Mouse (Mus musculus) lung, postnatal 4 days (tissue): ENCODE results near the gene Gm28047.
"Not testable (repeated sequence)": the region's sequence is repeated elsewhere in the genome, so short reads cannot be mapped to it uniquely, and the experiment has no call there.

Experiments used
- DNase-seq, 2 experiments: peaks; one replicate each; pipeline ENCODE4 v3.0.0; 2021

The Gm28047 gene

GRCm38 (mm10) chr15:102624970-102625686 is at the start of gene Gm28047, which contains the start of gene Atf7:
Gene Gm28047 (minus strand): TSS chr15:102625067.
Gene Atf7 (minus strand): TSS chr15:102625464.
- DNase-seq, result peak; percentile 99 to 100

GRCm38 (mm10) chr15:102673548-102673947 is 48.7 kb upstream of the Gm28047 start:
- peak; percentile 53 to 59 for DNase-seq

GRCm38 (mm10) chr15:102672215-102673071 is 47.6 kb upstream of the Gm28047 start, which contains the start of gene Atp5g2:
Gene Atp5g2 (minus strand): TSS chr15:102672352.
- DNase-seq, result peak; percentile 60 to 62

- DNase-seq, result peak; percentile 89 to 94
These were observed 46.9 kb upstream of the Gm28047 start for GRCm38 (mm10) chr15:102671721-102672214.

- DNase-seq, result peak; percentile 99
These were observed 46.1 kb upstream of the Gm28047 start for GRCm38 (mm10) chr15:102670767-102671575.

GRCm38 (mm10) chr15:102670281-102670680 is 45.4 kb upstream of the Gm28047 start:
- peak in 1 of 2 experiments; percentile 11 for DNase-seq

- no peak for DNase-seq
These were observed 44.7 kb upstream of the Gm28047 start for GRCm38 (mm10) chr15:102669571-102669970.

- peak; percentile 39 to 75 for DNase-seq
These were observed 40.6 kb upstream of the Gm28047 start for GRCm38 (mm10) chr15:102665494-102665893.

- no peak for DNase-seq
These were observed 39.0 kb upstream of the Gm28047 start for GRCm38 (mm10) chr15:102663825-102664224.

- not testable (repeated sequence) for DNase-seq
These were observed 37.7 kb upstream of the Gm28047 start for GRCm38 (mm10) chr15:102662601-102663000.

- DNase-seq, result peak; percentile 19 to 38
These were observed 33.1 kb upstream of the Gm28047 start for GRCm38 (mm10) chr15:102657926-102658381.

- peak; percentile 64 to 76 for DNase-seq
These were observed 31.8 kb upstream of the Gm28047 start for GRCm38 (mm10) chr15:102656658-102657057.

GRCm38 (mm10) chr15:102651928-102652660 is 27.2 kb upstream of the Gm28047 start:
- not testable (repeated sequence) for DNase-seq

GRCm38 (mm10) chr15:102651107-102651506 is 26.2 kb upstream of the Gm28047 start:
- no peak for DNase-seq

- no peak for DNase-seq
These were observed 10.9 kb upstream of the Gm28047 start for GRCm38 (mm10) chr15:102635817-102636216.

- DNase-seq, result no peak
These were observed 9.8 kb upstream of the Gm28047 start for GRCm38 (mm10) chr15:102634684-102635083.

GRCm38 (mm10) chr15:102625687-102626055 is 804 bp upstream of the Gm28047 start:
- no peak for DNase-seq

- peak; percentile 29 to 39 for DNase-seq
These were observed 437 bp downstream of the Gm28047 start for GRCm38 (mm10) chr15:102624291-102624969.

- DNase-seq, result no peak
These were observed 1.7 kb downstream of the Gm28047 start for GRCm38 (mm10) chr15:102623121-102623520.

- no peak for DNase-seq
These were observed 2.3 kb downstream of the Gm28047 start for GRCm38 (mm10) chr15:102622536-102622935.

GRCm38 (mm10) chr15:102620765-102621164 is 4.1 kb downstream of the Gm28047 start:
- no peak for DNase-seq
